8 mouse cellular contexts compared by ENCODE assay signal in genomic region chr19:61097764-61098163, GRCm38 (mm10). TPM values are rescaled to one million over a fixed set of nuclear protein-coding genes. Genes with fewer than 3 reads are reported as not detected.
DNase-seq lines count a peak whose midpoint lies in the region; ATAC-seq and TF ChIP-seq lines count a peak whose summit lies in the region.

No protein-coding gene starts in this region.

- DNase-seq in heart, postnatal 10 days, result peak; percentile 24 to 45
- DNase-seq in heart, postnatal 36 days, result no peak
- peak; percentile 23 for DNase-seq in embryonic facial prominence, embryonic 14.5 days (ENCODE audit: low spot score)
- no peak for DNase-seq in stomach, postnatal 0 days (ENCODE audit: low spot score)
- no peak for DNase-seq in gastrocnemius, postnatal 25 days

- ATAC-seq in neural tube, embryonic 13.5 days (ENCODE audit: low read depth), result peak; percentile 32; the same call in 1 of the 2 replicates
- ATAC-seq in neural tube, embryonic 15.5 days (ENCODE audit: low FRiP score), result no peak
- no peak for ATAC-seq in embryonic facial prominence, embryonic 14.5 days (ENCODE audit: low read depth)
- no peak for ATAC-seq in stomach, postnatal 0 days (ENCODE audit: low FRiP score, low TSS enrichment)
- ATAC-seq in kidney, embryonic 16.5 days (ENCODE audit: low FRiP score, low TSS enrichment), result no peak

- H3K9me3 ChIP-seq in neural tube, embryonic 13.5 days, result no peaks in the 10 kb centered on the region
- no peaks in the 10 kb centered on the region for H3K9me3 ChIP-seq in neural tube, embryonic 15.5 days (replicated peaks)
- no peaks in the 10 kb centered on the region for H3K9me3 ChIP-seq in embryonic facial prominence, embryonic 14.5 days (ENCODE audit: control insufficient read depth, low read length)
- H3K9me3 ChIP-seq in stomach, postnatal 0 days (ENCODE audit: control insufficient read depth, low read length), result no peaks in the 10 kb centered on the region
- H3K9me3 ChIP-seq in kidney, embryonic 16.5 days (ENCODE audit: low read length), result no peaks in the 10 kb centered on the region

- peaks cover 8% of the 10 kb centered on the region for H3K36me3 ChIP-seq in neural tube, embryonic 13.5 days
- H3K36me3 ChIP-seq in neural tube, embryonic 15.5 days, result peaks cover 14% of the 10 kb centered on the region; the same call in 1 of the 2 replicates
- no peaks in the 10 kb centered on the region for H3K36me3 ChIP-seq in embryonic facial prominence, embryonic 14.5 days (ENCODE audit: control insufficient read depth, insufficient read depth, low read length)
- no peaks in the 10 kb centered on the region for H3K36me3 ChIP-seq in stomach, postnatal 0 days (ENCODE audit: control insufficient read depth, insufficient read depth, low read length)
- no peaks in the 10 kb centered on the region; the same call in 1 of the 2 replicates for H3K36me3 ChIP-seq in kidney, embryonic 16.5 days (ENCODE audit: insufficient read depth, low read length)

- no peaks in the 10 kb centered on the region for H3K4me1 ChIP-seq in neural tube, embryonic 13.5 days (replicated peaks)
- no peaks in the 10 kb centered on the region for H3K4me1 ChIP-seq in neural tube, embryonic 15.5 days
- H3K4me1 ChIP-seq in embryonic facial prominence, embryonic 14.5 days (ENCODE audit: control insufficient read depth, insufficient read depth, low read length), result no peaks in the 10 kb centered on the region
- no peaks in the 10 kb centered on the region for H3K4me1 ChIP-seq in stomach, postnatal 0 days (replicated peaks; ENCODE audit: control insufficient read depth, insufficient read depth)
- H3K4me1 ChIP-seq in kidney, embryonic 16.5 days (ENCODE audit: insufficient read depth, low read length), result no peaks in the 10 kb centered on the region

- no peak for TF ChIP-seq EP300 in stomach, postnatal 0 days (optimal IDR thresholded peaks at IDR 0.05)

- H3K27ac ChIP-seq in neural tube, embryonic 13.5 days (replicated peaks), result no peak overlapping the region
- H3K27ac ChIP-seq in neural tube, embryonic 15.5 days (replicated peaks), result no peak overlapping the region
- no peak overlapping the region for H3K27ac ChIP-seq in embryonic facial prominence, embryonic 14.5 days (replicated peaks; ENCODE audit: low read depth, low read length)
- H3K27ac ChIP-seq in stomach, postnatal 0 days (replicated peaks), result no peak overlapping the region
- no peak overlapping the region for H3K27ac ChIP-seq in kidney, embryonic 16.5 days (ENCODE audit: low read length)

- 0 out of 2 replicates have a peak overlapping the region, but pooled peaks have one; percentile 28 for H3K9ac ChIP-seq in neural tube, embryonic 13.5 days
- H3K9ac ChIP-seq in neural tube, embryonic 15.5 days (replicated peaks), result no peak overlapping the region
- 0 out of 2 replicates have a peak overlapping the region, but pooled peaks have one; percentile 16 for H3K9ac ChIP-seq in embryonic facial prominence, embryonic 14.5 days (ENCODE audit: low read depth, low read length)
- H3K9ac ChIP-seq in stomach, postnatal 0 days (ENCODE audit: low read length), result no peak overlapping the region
- no peak overlapping the region for H3K9ac ChIP-seq in kidney, embryonic 16.5 days (replicated peaks; ENCODE audit: low read length)

- no peaks in the 10 kb centered on the region for H3K27me3 ChIP-seq in neural tube, embryonic 13.5 days
- H3K27me3 ChIP-seq in neural tube, embryonic 15.5 days (replicated peaks), result no peaks in the 10 kb centered on the region
- no peaks in the 10 kb centered on the region for H3K27me3 ChIP-seq in embryonic facial prominence, embryonic 14.5 days (replicated peaks; ENCODE audit: control insufficient read depth, insufficient read depth, low read length)
- no peaks in the 10 kb centered on the region for H3K27me3 ChIP-seq in stomach, postnatal 0 days (ENCODE audit: control insufficient read depth, insufficient read depth, low read length)
- H3K27me3 ChIP-seq in kidney, embryonic 16.5 days (ENCODE audit: insufficient read depth, low read length), result no peaks in the 10 kb centered on the region

- WGBS in neural tube, embryonic 13.5 days, result 16% methylated on average over 4 of the region's 4 CpGs
- WGBS in neural tube, embryonic 15.5 days, result 20% methylated on average over 4 of the region's 4 CpGs
- 20% methylated on average over 4 of the region's 4 CpGs for WGBS in embryonic facial prominence, embryonic 14.5 days
- WGBS in stomach, postnatal 0 days, result 17% methylated on average over 4 of the region's 4 CpGs
- WGBS in kidney, embryonic 16.5 days, result 21% methylated on average over 4 of the region's 4 CpGs

- intact Hi-C loops in heart, postnatal 10 days (cut with DNase I), result loop anchor here (1.0 kb wide), 1 partner anchor 214 kb away; no protein-coding TSS in a partner anchor
- intact Hi-C loops in heart, postnatal 36 days (cut with DNase I), result loop anchor here (2.0 kb wide), 1 partner anchor 259 kb away; no protein-coding TSS in a partner anchor

- no peak overlapping the region for H3K4me2 ChIP-seq in neural tube, embryonic 13.5 days
- no peak overlapping the region for H3K4me2 ChIP-seq in neural tube, embryonic 15.5 days
- H3K4me2 ChIP-seq in embryonic facial prominence, embryonic 14.5 days (ENCODE audit: low read depth, low read length), result no peak overlapping the region
- H3K4me2 ChIP-seq in stomach, postnatal 0 days (replicated peaks; ENCODE audit: low read depth), result no peak overlapping the region
- H3K4me2 ChIP-seq in kidney, embryonic 16.5 days (replicated peaks; ENCODE audit: low read depth, low read length), result no peak overlapping the region

- TF ChIP-seq CTCF in stomach, postnatal 0 days (IDR thresholded peaks at IDR 0.05; ENCODE audit: low read depth), result peak; percentile 77

- no peak overlapping the region for H3K4me3 ChIP-seq in neural tube, embryonic 13.5 days
- H3K4me3 ChIP-seq in neural tube, embryonic 15.5 days (replicated peaks), result no peak overlapping the region
- no peak overlapping the region for H3K4me3 ChIP-seq in embryonic facial prominence, embryonic 14.5 days (ENCODE audit: low read depth, low read length)
- no peak overlapping the region for H3K4me3 ChIP-seq in stomach, postnatal 0 days (ENCODE audit: low read depth, low read length)
- no peak overlapping the region for H3K4me3 ChIP-seq in kidney, embryonic 16.5 days (ENCODE audit: low read length)

RNA-seq across cellular contexts. Expression of gene Zfp950, which starts 42.9 kb away (rescaled TPM):
- total RNA-seq in heart, postnatal 10 days (2021), result 10 to 100 TPM in 1 of 2 experiments, 1 to 10 TPM in 1; 8.5 to 19.5 TPM
- 1 to 10 TPM; 7.6 to 9.5 TPM for total RNA-seq in heart, postnatal 36 days (2021)
- 47.1 and 50.2 TPM in 2 replicates for polyA plus RNA-seq in neural tube, embryonic 13.5 days (2015; fragmentation: Nextera tagmentation; extraction: Ambion mirVana)
- 60.9 and 65.1 TPM in 2 replicates for polyA plus RNA-seq in neural tube, embryonic 15.5 days (2015; fragmentation: Nextera tagmentation; extraction: Ambion mirVana)
- polyA plus RNA-seq in embryonic facial prominence, embryonic 14.5 days (2014; fragmentation: Nextera tagmentation; extraction: Ambion mirVana), result 39.0 and 39.8 TPM in 2 replicates
- 14.6 and 16.0 TPM in 2 replicates for polyA plus RNA-seq in stomach, postnatal 0 days (2015; fragmentation: Nextera tagmentation; extraction: Ambion mirVana)
- 32.6 and 39.6 TPM in 2 replicates for polyA plus RNA-seq in kidney, embryonic 16.5 days (2015; fragmentation: Nextera tagmentation; extraction: Ambion mirVana)
- total RNA-seq in gastrocnemius, postnatal 25 days (2021), result 1 to 10 TPM; 7.0 to 8.5 TPM

Comparison
In these comparisons a context has a peak if more than half of its experiments do, and no peak if none do; other contexts are left out.
1. DNase-seq: peak in heart, postnatal 10 days (2 of 2) and embryonic facial prominence, embryonic 14.5 days (single experiment); none in heart, postnatal 36 days (0 of 2), stomach, postnatal 0 days (single experiment) and gastrocnemius, postnatal 25 days (single experiment).
2. H3K9ac ChIP-seq: peak in neural tube, embryonic 13.5 days (single experiment) and embryonic facial prominence, embryonic 14.5 days (single experiment); none in neural tube, embryonic 15.5 days (single experiment), stomach, postnatal 0 days (single experiment) and kidney, embryonic 16.5 days (single experiment).